Mouse (Mus musculus): ENCODE results near the gene Rbms2. TPM values are rescaled to one million over a fixed set of nuclear protein-coding genes. Genes with fewer than 3 reads are reported as not detected.
"Not testable (repeated sequence)": the region's sequence is repeated elsewhere in the genome, so short reads cannot be mapped to it uniquely, and the experiment has no call there.

The Rbms2 gene
- polyA plus RNA-seq, 1 experiment from 2014 or later: 17.9 TPM

DNA sequence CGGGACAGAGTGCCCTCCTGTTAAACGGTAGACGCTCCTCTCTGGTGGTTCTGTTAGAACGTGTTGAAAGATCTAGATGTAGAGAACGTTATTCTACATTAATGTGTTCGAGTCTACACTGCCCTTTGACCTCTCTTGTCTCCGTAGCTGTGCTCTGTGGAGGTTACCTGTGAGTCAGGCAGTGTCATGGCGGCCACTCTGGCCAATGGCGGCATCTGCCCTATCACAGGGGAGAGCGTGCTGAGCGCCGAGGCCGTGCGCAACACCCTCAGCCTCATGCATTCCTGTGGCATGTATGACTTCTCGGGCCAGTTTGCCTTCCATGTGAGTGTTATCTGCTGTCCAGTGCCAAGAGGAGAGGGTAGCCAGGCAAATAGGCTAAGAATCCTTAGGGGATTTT is 24.8 kb upstream of the Rbms2 start:
- Histone ChIP-seq H3K36me3 (ENCODE audit: control insufficient read depth, insufficient read depth, low read length) (no peaks in the 10 kb centered on the region), H3K9me3 (ENCODE audit: control insufficient read depth, low read length) (no peaks in the 10 kb centered on the region), H3K4me2 (ENCODE audit: low read depth) (no peak overlapping the region), H3K27ac (ENCODE audit: low read depth, low read length) (no peak overlapping the region), H3K27me3 (ENCODE audit: control insufficient read depth, insufficient read depth, low read length) (no peaks in the 10 kb centered on the region), H3K4me3 (ENCODE audit: low read depth, low read length) (no peak overlapping the region), H3K9ac (ENCODE audit: low read length) (no peak overlapping the region), H3K4me1 (ENCODE audit: control insufficient read depth, insufficient read depth, low read length) (no peaks in the 10 kb centered on the region)
- WGBS: 90% methylated on average over 15 of the region's 15 CpGs
- ATAC-seq (ENCODE audit: insufficient read depth, low FRiP score, low TSS enrichment) (no peak), DNase-seq (ENCODE audit: low spot score) (no peak)

- no peak overlapping the region for H3K9ac ChIP-seq (ENCODE audit: low read length)
- no peak for ATAC-seq (ENCODE audit: insufficient read depth, low FRiP score, low TSS enrichment)
- WGBS: 80% methylated on average over 6 of the region's 6 CpGs
These were observed 21.8 kb upstream of the Rbms2 start for GRCm38 (mm10) chr10:128201856-128202255.

GRCm38 (mm10) chr10:128194551-128195461 is 14.7 kb upstream of the Rbms2 start:
- Histone ChIP-seq H3K4me2 (ENCODE audit: low read depth) (peak overlapping the region; percentile 99), H3K9ac (ENCODE audit: low read length) (peak overlapping the region; percentile 71), H3K9me3 (ENCODE audit: control insufficient read depth, low read length) (no peaks in the 10 kb centered on the region), H3K27ac (ENCODE audit: low read depth, low read length) (no peak overlapping the region), H3K27me3 (ENCODE audit: control insufficient read depth, insufficient read depth, low read length) (peaks cover 18% of the 10 kb centered on the region), H3K36me3 (ENCODE audit: control insufficient read depth, insufficient read depth, low read length) (no peaks in the 10 kb centered on the region), H3K4me3 (ENCODE audit: low read depth, low read length) (peak overlapping the region; percentile 69), H3K4me1 (ENCODE audit: control insufficient read depth, insufficient read depth, low read length) (0 out of 2 replicates have a peak, but pooled peaks cover 6% of the 10 kb centered on the region)
- ATAC-seq (ENCODE audit: insufficient read depth, low FRiP score, low TSS enrichment) (peak; percentile 84), DNase-seq (ENCODE audit: low spot score) (peak; percentile 18)
- WGBS: under 1% methylated on average over 63 of the region's 79 CpGs

More at GRCm38 (mm10) chr10:128201856-128202255, 21.8 kb upstream of the Rbms2 start:
- no peak overlapping the region for H3K4me2 ChIP-seq (ENCODE audit: low read depth)
- H3K4me1 ChIP-seq (ENCODE audit: control insufficient read depth, insufficient read depth, low read length): no peaks in the 10 kb centered on the region
- H3K27ac ChIP-seq (ENCODE audit: low read depth, low read length): no peak overlapping the region
- DNase-seq (ENCODE audit: low spot score): no peak
- no peak overlapping the region for H3K4me3 ChIP-seq (ENCODE audit: low read depth, low read length)
- H3K9me3 ChIP-seq (ENCODE audit: control insufficient read depth, low read length): no peaks in the 10 kb centered on the region
- H3K36me3 ChIP-seq (ENCODE audit: control insufficient read depth, insufficient read depth, low read length): no peaks in the 10 kb centered on the region
- no peaks in the 10 kb centered on the region for H3K27me3 ChIP-seq (ENCODE audit: control insufficient read depth, insufficient read depth, low read length)

- H3K9ac ChIP-seq (ENCODE audit: low read length): peak within 1 kb of the TSS; percentile 71
- WGBS: under 1% methylated on average over 42 of the region's 46 CpGs
- peak within 1 kb of the TSS; percentile 69 for H3K4me3 ChIP-seq (ENCODE audit: low read depth, low read length)
- DNase-seq (ENCODE audit: low spot score): peak; percentile 96
- 0 out of 2 replicates have a peak, but pooled peaks cover 6% of the 10 kb centered on the region for H3K4me1 ChIP-seq (ENCODE audit: control insufficient read depth, insufficient read depth, low read length)
- H3K9me3 ChIP-seq (ENCODE audit: control insufficient read depth, low read length): no peaks in the 10 kb centered on the region
- H3K27me3 ChIP-seq (ENCODE audit: control insufficient read depth, insufficient read depth, low read length): peaks cover 18% of the 10 kb centered on the region
- peak within 1 kb of the TSS; percentile 99 for H3K4me2 ChIP-seq (ENCODE audit: low read depth)
- H3K27ac ChIP-seq (ENCODE audit: low read depth, low read length): no peak within 1 kb of the TSS
- no peaks in the 10 kb centered on the region for H3K36me3 ChIP-seq (ENCODE audit: control insufficient read depth, insufficient read depth, low read length)
- peak; percentile 96 for ATAC-seq (ENCODE audit: insufficient read depth, low FRiP score, low TSS enrichment)
These were observed 14.0 kb upstream of the Rbms2 start, which contains the start of gene Gls2 for GRCm38 (mm10) chr10:128194024-128194550. TSS of gene Gls2 (plus strand) at chr10:128194457.

DNA sequence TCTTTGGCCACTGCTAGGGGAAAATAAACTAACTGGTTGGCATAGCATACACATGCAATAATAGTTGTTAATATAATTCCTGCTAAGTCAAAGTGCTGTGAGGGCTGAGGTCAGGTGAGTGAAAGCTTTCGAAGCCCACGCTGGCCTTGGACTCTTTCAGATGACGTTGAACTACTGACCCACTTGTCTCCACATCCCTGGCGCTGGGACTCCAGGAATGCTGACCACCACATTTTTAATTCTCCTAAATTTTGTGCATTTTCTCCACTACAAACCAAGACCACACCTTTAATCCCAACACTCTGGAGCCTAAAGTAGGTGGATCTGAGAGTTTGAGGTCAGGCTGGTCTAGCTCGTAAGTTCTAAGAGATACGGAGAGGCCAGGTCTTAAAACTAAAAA is 13.0 kb upstream of the Rbms2 start:
- no peak overlapping the region for H3K9ac ChIP-seq (ENCODE audit: low read length)
- no peaks in the 10 kb centered on the region for H3K36me3 ChIP-seq (ENCODE audit: control insufficient read depth, insufficient read depth, low read length)
- 94% methylated on average over 6 of the region's 6 CpGs for WGBS
- no peaks in the 10 kb centered on the region for H3K9me3 ChIP-seq (ENCODE audit: control insufficient read depth, low read length)
- ATAC-seq (ENCODE audit: insufficient read depth, low FRiP score, low TSS enrichment) (no peak), DNase-seq (ENCODE audit: low spot score) (no peak)
- H3K27me3 ChIP-seq (ENCODE audit: control insufficient read depth, insufficient read depth, low read length): peaks cover 18% of the 10 kb centered on the region
- no peak overlapping the region for H3K4me2 ChIP-seq (ENCODE audit: low read depth)
- 0 out of 2 replicates have a peak, but pooled peaks cover 6% of the 10 kb centered on the region for H3K4me1 ChIP-seq (ENCODE audit: control insufficient read depth, insufficient read depth, low read length)
- no peak overlapping the region for H3K27ac ChIP-seq (ENCODE audit: low read depth, low read length)
- no peak overlapping the region for H3K4me3 ChIP-seq (ENCODE audit: low read depth, low read length)

GRCm38 (mm10) chr10:128192030-128192766 is 12.1 kb upstream of the Rbms2 start:
- not testable (repeated sequence) for H3K27ac ChIP-seq (ENCODE audit: low read depth, low read length); H3K36me3 ChIP-seq (ENCODE audit: control insufficient read depth, insufficient read depth, low read length); H3K4me3 ChIP-seq (ENCODE audit: low read depth, low read length); H3K9me3 ChIP-seq (ENCODE audit: control insufficient read depth, low read length); H3K9ac ChIP-seq (ENCODE audit: low read length); ATAC-seq (ENCODE audit: insufficient read depth, low FRiP score, low TSS enrichment); DNase-seq (ENCODE audit: low spot score); H3K4me1 ChIP-seq (ENCODE audit: control insufficient read depth, insufficient read depth, low read length); H3K4me2 ChIP-seq (ENCODE audit: low read depth)
- 93% methylated on average over 3 of the region's 3 CpGs for WGBS
- peaks cover 18% of the 10 kb centered on the region for H3K27me3 ChIP-seq (ENCODE audit: control insufficient read depth, insufficient read depth, low read length)

DNA sequence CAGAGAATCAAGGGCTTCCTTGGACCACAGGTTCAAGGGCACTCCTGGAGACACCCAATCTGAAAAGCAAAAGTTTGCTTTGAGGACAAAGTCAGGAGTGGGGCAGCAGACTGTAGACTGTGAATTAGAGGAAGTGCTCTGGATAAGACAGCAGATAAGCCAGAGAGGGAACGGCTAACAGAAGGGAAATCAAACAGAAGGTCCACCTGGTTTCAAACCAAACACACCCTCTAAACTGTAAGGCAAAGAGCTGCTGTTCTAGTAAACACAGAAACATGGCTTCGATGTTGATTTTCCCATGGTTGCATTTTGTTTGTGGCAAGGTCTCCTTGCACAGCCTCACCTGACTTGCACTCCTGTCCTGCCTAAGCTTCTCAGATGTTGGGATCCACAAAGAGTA is 11.4 kb upstream of the Rbms2 start:
- WGBS: 83% methylated on average over 2 of the region's 2 CpGs
- 0 out of 2 replicates have a peak, but pooled peaks cover 6% of the 10 kb centered on the region for H3K4me1 ChIP-seq (ENCODE audit: control insufficient read depth, insufficient read depth, low read length)
- no peaks in the 10 kb centered on the region for H3K9me3 ChIP-seq (ENCODE audit: control insufficient read depth, low read length)
- H3K27ac ChIP-seq (ENCODE audit: low read depth, low read length): no peak overlapping the region
- no peak overlapping the region for H3K9ac ChIP-seq (ENCODE audit: low read length)
- no peaks in the 10 kb centered on the region for H3K36me3 ChIP-seq (ENCODE audit: control insufficient read depth, insufficient read depth, low read length)
- DNase-seq (ENCODE audit: low spot score) (no peak), ATAC-seq (ENCODE audit: insufficient read depth, low FRiP score, low TSS enrichment) (no peak)
- H3K4me2 ChIP-seq (ENCODE audit: low read depth): no peak overlapping the region
- peaks cover 18% of the 10 kb centered on the region for H3K27me3 ChIP-seq (ENCODE audit: control insufficient read depth, insufficient read depth, low read length)
- no peak overlapping the region for H3K4me3 ChIP-seq (ENCODE audit: low read depth, low read length)

DNA sequence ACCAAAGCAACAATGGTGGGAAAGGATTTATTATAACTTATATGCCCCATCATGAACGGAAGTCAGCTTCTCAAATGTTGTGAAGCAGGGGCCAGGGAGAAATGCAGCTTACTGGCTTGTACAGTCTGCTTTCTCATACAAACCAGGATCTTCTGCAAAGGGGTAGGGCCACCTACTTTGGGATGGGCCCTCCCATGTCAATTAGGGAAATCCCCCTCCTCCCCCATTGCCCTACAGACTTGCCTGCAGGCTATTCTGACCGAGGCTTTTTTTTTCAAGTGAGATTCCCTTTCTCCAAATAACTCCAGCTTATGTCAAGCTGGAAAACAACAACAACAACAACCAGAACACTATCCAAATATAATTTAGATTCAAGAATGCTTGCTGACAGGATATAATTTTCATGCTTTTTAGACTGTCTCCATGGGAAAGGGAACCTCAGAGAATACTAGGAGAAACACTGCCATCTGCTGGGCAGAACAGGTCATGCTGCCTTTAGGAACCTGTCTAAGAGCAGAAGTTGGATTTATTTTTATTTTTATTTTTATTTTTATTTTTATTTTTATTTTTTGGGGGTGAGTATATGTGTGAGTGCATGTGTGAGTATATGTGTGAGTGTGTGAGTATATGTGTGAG is 8.3 kb upstream of the Rbms2 start:
- H3K9ac ChIP-seq (ENCODE audit: low read length): no peak overlapping the region
- H3K36me3 ChIP-seq (ENCODE audit: control insufficient read depth, insufficient read depth, low read length): no peaks in the 10 kb centered on the region
- DNase-seq (ENCODE audit: low spot score) (peak; percentile 74), ATAC-seq (ENCODE audit: insufficient read depth, low FRiP score, low TSS enrichment) (no peak)
- H3K4me1 ChIP-seq (ENCODE audit: control insufficient read depth, insufficient read depth, low read length): no peaks in the 10 kb centered on the region
- H3K4me3 ChIP-seq (ENCODE audit: low read depth, low read length): no peak overlapping the region
- H3K4me2 ChIP-seq (ENCODE audit: low read depth): no peak overlapping the region
- WGBS: 46% methylated on average over 2 of the region's 2 CpGs
- H3K27ac ChIP-seq (ENCODE audit: low read depth, low read length): no peak overlapping the region
- H3K27me3 ChIP-seq (ENCODE audit: control insufficient read depth, insufficient read depth, low read length): no peaks in the 10 kb centered on the region
- H3K9me3 ChIP-seq (ENCODE audit: control insufficient read depth, low read length): no peaks in the 10 kb centered on the region
